Mouse (Mus musculus): ENCODE measurements at regions not wholly inside any gene's neighbourhood (a gene's known extent, or its start where the extent isn't known, plus 50 kb on each side); places are given as distances from the start of the nearest gene placed in this dataset.

- Histone ChIP-seq H3K27me3 (no peaks in the 10 kb centered on the region), H3K27ac (replicated peaks) (no peak overlapping the region), H3K4me1 (replicated peaks) (no peaks in the 10 kb centered on the region), H3K4me2 (no peak overlapping the region), H3K4me3 (no peak overlapping the region), H3K9me3 (no peaks in the 10 kb centered on the region), H3K36me3 (no peaks in the 10 kb centered on the region), H3K9ac (no peak overlapping the region)
- ATAC-seq (ENCODE audit: low FRiP score, low read depth) = peak; percentile 74; the same call in 1 of the 2 replicates
These were observed 385.0 kb upstream of the Lrrc7 start for GRCm38 (mm10) chr3:158947063-158947462.

- H3K9ac ChIP-seq = no peak overlapping the region
- no peak overlapping the region for H3K4me3 ChIP-seq
- H3K4me1 ChIP-seq (replicated peaks) = no peaks in the 10 kb centered on the region
- ATAC-seq (ENCODE audit: low FRiP score, low read depth) = no peak
- 75% methylated on average over 2 of the region's 2 CpGs for WGBS
- no peaks in the 10 kb centered on the region for H3K36me3 ChIP-seq
- H3K4me2 ChIP-seq = no peak overlapping the region
- no peaks in the 10 kb centered on the region for H3K27me3 ChIP-seq
- H3K9me3 ChIP-seq = no peaks in the 10 kb centered on the region
- H3K27ac ChIP-seq (replicated peaks) = no peak overlapping the region
These were observed 343.1 kb upstream of the Lrrc7 start for GRCm38 (mm10) chr3:158905104-158905503.

GRCm38 (mm10) chr3:158899458-158899857 lies 337.4 kb upstream of the Lrrc7 start:
- Histone ChIP-seq H3K4me2 (no peak overlapping the region), H3K4me1 (replicated peaks) (no peaks in the 10 kb centered on the region), H3K4me3 (no peak overlapping the region), H3K36me3 (no peaks in the 10 kb centered on the region), H3K9me3 (no peaks in the 10 kb centered on the region), H3K27ac (replicated peaks) (no peak overlapping the region), H3K9ac (no peak overlapping the region), H3K27me3 (no peaks in the 10 kb centered on the region)
- no peak for ATAC-seq (ENCODE audit: low FRiP score, low read depth)

GRCm38 (mm10) chr3:158886732-158887386 lies 324.8 kb upstream of the Lrrc7 start:
- H3K27me3 ChIP-seq = no peaks in the 10 kb centered on the region
- no peaks in the 10 kb centered on the region for H3K36me3 ChIP-seq
- H3K9ac ChIP-seq = no peak overlapping the region
- H3K4me2 ChIP-seq = no peak overlapping the region
- ATAC-seq (ENCODE audit: low FRiP score, low read depth) = peak; percentile 85
- 0 out of 2 replicates have a peak overlapping the region, but pooled peaks have one; percentile 17 for H3K27ac ChIP-seq (replicated peaks)
- H3K9me3 ChIP-seq = no peaks in the 10 kb centered on the region
- H3K4me3 ChIP-seq = no peak overlapping the region
- WGBS = 74% methylated on average over 1 of the region's 1 CpGs
- H3K4me1 ChIP-seq (replicated peaks) = peaks cover 6% of the 10 kb centered on the region; the same call in 1 of the 2 replicates

GRCm38 (mm10) chr3:158886301-158886711 lies 324.3 kb upstream of the Lrrc7 start:
- Histone ChIP-seq H3K4me2 (no peak overlapping the region), H3K4me1 (replicated peaks) (peaks cover 6% of the 10 kb centered on the region; the same call in 1 of the 2 replicates), H3K9me3 (no peaks in the 10 kb centered on the region), H3K4me3 (no peak overlapping the region), H3K27me3 (no peaks in the 10 kb centered on the region), H3K27ac (replicated peaks) (0 out of 2 replicates have a peak overlapping the region, but pooled peaks have one; percentile 17), H3K36me3 (no peaks in the 10 kb centered on the region), H3K9ac (no peak overlapping the region)
- no peak for ATAC-seq (ENCODE audit: low FRiP score, low read depth)
- 48% methylated on average over 3 of the region's 3 CpGs for WGBS

All from hindbrain, embryonic 15.5 days (tissue).